Mouse (Mus musculus) forebrain, embryonic 16.5 days (tissue): Measurements from ENCODE around the gene Olfr495. TPM values are rescaled to one million over a fixed set of nuclear protein-coding genes. Genes with fewer than 3 reads are reported as not detected.

Experiments used
- ATAC-seq: fragments of 200-750 bp; cut with Nextera tagmentation; 2 replicates; pipeline ENCODE4 v1.8.0; 2017; ENCODE audit warnings: mild to moderate bottlenecking, moderate library complexity
- H3K27ac ChIP-seq: fragments of 300-500 bp; sonication (generic); 2 replicates; pipeline ENCODE4 v1.5.1; 2014; ENCODE audit warnings: low read length, control low read depth
- H3K27me3 ChIP-seq: fragments of 300-500 bp; sonication (generic); replicated peaks from 2 replicates; pipeline ENCODE4 v1.6.1; 2014; ENCODE audit warnings: low read length; ENCODE audit not compliant: control insufficient read depth, insufficient read depth
- H3K36me3 ChIP-seq: fragments of 300-500 bp; sonication (generic); 2 replicates; pipeline ENCODE4 v1.6.1; 2014; ENCODE audit not compliant: control insufficient read depth, insufficient read depth
- H3K4me1 ChIP-seq: fragments of 300-500 bp; sonication (generic); replicated peaks from 2 replicates; pipeline ENCODE4 v1.6.1; 2014; ENCODE audit warnings: low read length; ENCODE audit not compliant: control insufficient read depth, insufficient read depth
- H3K4me2 ChIP-seq: fragments of 300-500 bp; sonication (generic); 2 replicates; pipeline ENCODE4 v1.6.1; 2014; ENCODE audit warnings: mild to moderate bottlenecking, low read length, control low read depth
- H3K4me3 ChIP-seq: fragments of 300-500 bp; sonication (generic); replicated peaks from 2 replicates; pipeline ENCODE4 v1.5.1; 2014; ENCODE audit warnings: mild to moderate bottlenecking, low read length, control low read depth
- H3K9ac ChIP-seq: fragments of 300-500 bp; sonication (generic); replicated peaks from 2 replicates; pipeline ENCODE4 v1.6.1; 2014; ENCODE audit warnings: low read depth, low read length, control low read depth
- H3K9me3 ChIP-seq: fragments of 300-500 bp; sonication (generic); 2 replicates; pipeline ENCODE4 v1.6.1; 2016; ENCODE audit warnings: low read length; ENCODE audit not compliant: control insufficient read depth
- WGBS: fragments of 180-500 bp; shearing (Covaris S2); extraction: QIAGEN DNeasy Blood & Tissue Kit; methylation state at CpG from one replicate; pipeline ENCODE4 v1.1.7; 2014; 5-methylcytosine and 5-hydroxymethylcytosine counted together
- polyA plus RNA-seq: library from polyadenylated mRNA; unstranded; fragments of >200 nt; fragmentation: Nextera tagmentation; extraction: Ambion mirVana; gene quantifications from 2 replicates; pipeline ENCODE4 v1.2.1, GENCODE M21; 2015

The Olfr495 gene
- polyA plus RNA-seq, result not detected in 2 replicates

DNA sequence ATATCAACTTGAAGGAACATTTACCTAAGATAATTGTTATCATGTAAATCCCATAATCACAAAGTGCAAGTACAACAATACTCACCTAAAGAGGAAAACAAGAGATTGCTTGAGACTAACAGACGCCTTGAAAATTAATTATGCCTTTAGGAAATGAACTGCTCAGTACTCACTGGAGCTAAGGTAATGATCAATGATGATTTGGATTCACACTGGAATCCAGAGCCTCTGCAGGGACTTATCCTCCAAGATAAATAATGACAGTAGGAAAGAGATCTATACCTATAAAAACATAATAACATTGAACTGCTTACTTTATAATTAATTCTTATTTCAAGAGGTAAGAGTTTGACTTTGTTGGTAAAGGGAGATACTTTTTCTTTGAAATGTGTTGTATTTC, at the start of gene Olfr495:
TSS of gene Olfr495 (plus strand) at position 301 of the 400 bp plus-strand sequence.
- H3K27ac ChIP-seq, result no peak within 1 kb of the TSS
- H3K9ac ChIP-seq, result no peak within 1 kb of the TSS
- no peak within 1 kb of the TSS for H3K4me2 ChIP-seq
- WGBS, result 75% methylated on average over 1 of the region's 1 CpGs
- no peak within 1 kb of the TSS for H3K4me3 ChIP-seq
- H3K27me3 ChIP-seq, result no peaks in the 10 kb centered on the region
- ATAC-seq, result no peak
- no peaks in the 10 kb centered on the region for H3K4me1 ChIP-seq
- no peaks in the 10 kb centered on the region for H3K36me3 ChIP-seq
- no peaks in the 10 kb centered on the region for H3K9me3 ChIP-seq

DNA sequence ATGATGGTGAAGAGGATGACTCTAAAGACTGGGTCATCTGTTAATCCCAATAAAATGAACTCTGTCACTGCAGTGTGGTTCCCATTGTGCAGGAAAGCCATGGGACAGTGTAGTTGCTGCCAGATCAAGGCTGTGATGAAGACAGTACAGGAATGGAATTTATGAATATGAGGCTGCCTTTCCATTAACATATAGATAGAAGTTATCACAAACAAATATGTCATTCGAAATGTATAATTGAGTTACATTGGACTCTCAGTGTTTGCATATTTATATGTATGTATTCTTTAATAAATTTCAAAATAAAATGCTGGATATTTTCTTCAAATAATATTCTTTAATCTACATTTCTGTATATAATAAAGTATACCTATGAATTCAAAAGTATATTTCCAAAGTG, 46.1 kb upstream of the Olfr495 start, which contains the start of gene Olfr493:
TSS of gene Olfr493 (minus strand) at position 101 of the 400 bp plus-strand sequence.
- no peak within 1 kb of the TSS for H3K9ac ChIP-seq
- no peaks in the 10 kb centered on the region for H3K4me1 ChIP-seq
- no peak within 1 kb of the TSS for H3K4me3 ChIP-seq
- no peak for ATAC-seq
- 63% methylated on average over 1 of the region's 1 CpGs for WGBS
- H3K27me3 ChIP-seq, result no peaks in the 10 kb centered on the region
- H3K36me3 ChIP-seq, result no peaks in the 10 kb centered on the region
- no peak within 1 kb of the TSS for H3K4me2 ChIP-seq
- H3K9me3 ChIP-seq, result no peaks in the 10 kb centered on the region
- H3K27ac ChIP-seq, result no peak within 1 kb of the TSS

GRCm38 (mm10) chr7:108365035-108365434, 27.9 kb upstream of the Olfr495 start, which contains the start of gene Olfr494:
Gene Olfr494 (plus strand): TSS chr7:108365335.
- ATAC-seq, result no peak
- Histone ChIP-seq H3K27ac (no peak within 1 kb of the TSS), H3K27me3 (no peaks in the 10 kb centered on the region), H3K9ac (no peak within 1 kb of the TSS), H3K4me3 (no peak within 1 kb of the TSS), H3K9me3 (no peaks in the 10 kb centered on the region), H3K4me1 (no peaks in the 10 kb centered on the region), H3K36me3 (no peaks in the 10 kb centered on the region), H3K4me2 (no peak within 1 kb of the TSS)
- WGBS, result 85% methylated on average over 3 of the region's 3 CpGs

GRCm38 (mm10) chr7:108420121-108420520, 27.2 kb downstream of the Olfr495 start, which contains the start of gene Olfr497:
Gene Olfr497 (plus strand): TSS chr7:108420421.
- no peak within 1 kb of the TSS for H3K9ac ChIP-seq
- H3K36me3 ChIP-seq, result no peaks in the 10 kb centered on the region
- no peak within 1 kb of the TSS for H3K4me3 ChIP-seq
- ATAC-seq, result no peak
- H3K4me2 ChIP-seq, result no peak within 1 kb of the TSS
- H3K9me3 ChIP-seq, result no peaks in the 10 kb centered on the region
- no peak within 1 kb of the TSS for H3K27ac ChIP-seq
- no peaks in the 10 kb centered on the region for H3K27me3 ChIP-seq
- no peaks in the 10 kb centered on the region for H3K4me1 ChIP-seq
- WGBS, result 87% methylated on average over 2 of the region's 2 CpGs

Other genes starting within 250 kb of the Olfr495 start
- gene Olfr485, start 233.3 kb upstream of the Olfr495 start, polyA plus RNA-seq, result not detected in 2 replicates
- not detected in 2 replicates for gene Olfr486, start 220.4 kb upstream of the Olfr495 start, polyA plus RNA-seq
- gene Olfr487, start 178.5 kb upstream of the Olfr495 start, polyA plus RNA-seq, result not detected in 2 replicates
- not detected in 2 replicates for gene Olfr488, start 134.8 kb upstream of the Olfr495 start, polyA plus RNA-seq
- not detected in 2 replicates for gene Olfr490, start 104.2 kb upstream of the Olfr495 start, polyA plus RNA-seq
- gene Olfr491, start 79.7 kb upstream of the Olfr495 start, polyA plus RNA-seq, result not detected in 2 replicates
- not detected in 2 replicates for gene Olfr492, start 69.5 kb upstream of the Olfr495 start, polyA plus RNA-seq
- gene Olfr493, start 46.2 kb upstream of the Olfr495 start, polyA plus RNA-seq, result not detected in 2 replicates
- not detected in 2 replicates for gene Olfr494, start 27.8 kb upstream of the Olfr495 start, polyA plus RNA-seq
- gene Olfr497, start 27.3 kb downstream of the Olfr495 start, polyA plus RNA-seq, result not detected in 2 replicates
- not detected in 2 replicates for gene Olfr498, start 72.2 kb downstream of the Olfr495 start, polyA plus RNA-seq
- gene Olfr502, start 131.9 kb downstream of the Olfr495 start, polyA plus RNA-seq, result not detected in 2 replicates
- gene Olfr503, start 151.4 kb downstream of the Olfr495 start, polyA plus RNA-seq, result not detected in 2 replicates
- not detected in 2 replicates for gene Olfr504, start 172.6 kb downstream of the Olfr495 start, polyA plus RNA-seq
- gene Olfr506, start 217.6 kb downstream of the Olfr495 start, polyA plus RNA-seq, result not detected in 2 replicates
- gene Olfr507, start 228.6 kb downstream of the Olfr495 start, polyA plus RNA-seq, result not detected in 2 replicates
- gene Olfr508, start 236.8 kb downstream of the Olfr495 start, polyA plus RNA-seq, result not detected in 2 replicates